Comparison of ENCODE assay signal across 8 mouse cellular contexts in genomic region chr7:139247881-139248614, GRCm38 (mm10). TPM values are rescaled to one million over a fixed set of nuclear protein-coding genes. Genes with fewer than 3 reads are reported as not detected.
DNase-seq lines count a peak whose midpoint lies in the region; ATAC-seq lines count a peak whose summit lies in the region.

TSS of gene Pwwp2b (plus strand) at chr7:139248482.

- no peaks in the 10 kb centered on the region for H3K36me3 ChIP-seq in forebrain, embryonic 11.5 days (ENCODE audit: control insufficient read depth, insufficient read depth, low read length)
- no peaks in the 10 kb centered on the region for H3K36me3 ChIP-seq in heart, embryonic 16.5 days (ENCODE audit: control insufficient read depth, insufficient read depth)
- H3K36me3 ChIP-seq in liver, embryonic 16.5 days (ENCODE audit: control insufficient read depth, insufficient read depth), result no peaks in the 10 kb centered on the region
- H3K36me3 ChIP-seq in neural tube, embryonic 12.5 days, result no peaks in the 10 kb centered on the region
- no peaks in the 10 kb centered on the region for H3K36me3 ChIP-seq in stomach, embryonic 16.5 days (ENCODE audit: control insufficient read depth, insufficient read depth, low read length)

- H3K27me3 ChIP-seq in forebrain, embryonic 11.5 days (ENCODE audit: control insufficient read depth, insufficient read depth, low read length), result peaks cover 31% of the 10 kb centered on the region
- H3K27me3 ChIP-seq in heart, embryonic 16.5 days (ENCODE audit: control insufficient read depth, insufficient read depth, low read length), result no peaks in the 10 kb centered on the region
- H3K27me3 ChIP-seq in liver, embryonic 16.5 days (ENCODE audit: control insufficient read depth, insufficient read depth, low read depth, low read length), result peaks cover 21% of the 10 kb centered on the region
- H3K27me3 ChIP-seq in neural tube, embryonic 12.5 days (replicated peaks), result peaks cover 41% of the 10 kb centered on the region
- H3K27me3 ChIP-seq in stomach, embryonic 16.5 days (ENCODE audit: control insufficient read depth, insufficient read depth, low read length), result no peaks in the 10 kb centered on the region

- H3K9me3 ChIP-seq in forebrain, embryonic 11.5 days (ENCODE audit: control insufficient read depth, low read length), result no peaks in the 10 kb centered on the region
- no peaks in the 10 kb centered on the region for H3K9me3 ChIP-seq in heart, embryonic 16.5 days (replicated peaks; ENCODE audit: control insufficient read depth, low read length)
- no peaks in the 10 kb centered on the region for H3K9me3 ChIP-seq in liver, embryonic 16.5 days (replicated peaks; ENCODE audit: control insufficient read depth, low read length)
- no peaks in the 10 kb centered on the region for H3K9me3 ChIP-seq in neural tube, embryonic 12.5 days
- no peaks in the 10 kb centered on the region for H3K9me3 ChIP-seq in stomach, embryonic 16.5 days (replicated peaks; ENCODE audit: control insufficient read depth, low read length)

- under 1% methylated on average over 70 of the region's 72 CpGs for WGBS in forebrain, embryonic 11.5 days
- WGBS in heart, embryonic 16.5 days, result under 1% methylated on average over 70 of the region's 72 CpGs
- under 1% methylated on average over 60 of the region's 72 CpGs for WGBS in liver, embryonic 16.5 days (ENCODE audit: insufficient replicate concordance)
- under 1% methylated on average over 70 of the region's 72 CpGs for WGBS in neural tube, embryonic 12.5 days
- under 1% methylated on average over 54 of the region's 72 CpGs for WGBS in stomach, embryonic 16.5 days

- peak; percentile 24 for DNase-seq in A20 (ENCODE audit: low read depth, low spot score)
- DNase-seq in adrenal gland, postnatal 4 days (ENCODE audit: low spot score in 2 of 2), result peak; percentile 48 to 54
- peak; percentile 85 for DNase-seq in forebrain, embryonic 11.5 days (ENCODE audit: low spot score)
- DNase-seq in kidney, postnatal 25 days, result peak; percentile 85 to 91

- no peak within 1 kb of the TSS for H3K27ac ChIP-seq in forebrain, embryonic 11.5 days (ENCODE audit: low read depth, low read length)
- peak within 1 kb of the TSS; percentile 88 for H3K27ac ChIP-seq in heart, embryonic 16.5 days (ENCODE audit: low read length)
- peak within 1 kb of the TSS; percentile 51 for H3K27ac ChIP-seq in liver, embryonic 16.5 days (ENCODE audit: low read length)
- H3K27ac ChIP-seq in neural tube, embryonic 12.5 days, result no peak within 1 kb of the TSS
- H3K27ac ChIP-seq in stomach, embryonic 16.5 days (ENCODE audit: low read length), result peak within 1 kb of the TSS; percentile 94

- peak within 1 kb of the TSS; percentile 96 for H3K4me2 ChIP-seq in forebrain, embryonic 11.5 days (ENCODE audit: low read depth, low read length, severe bottlenecking)
- peak within 1 kb of the TSS; percentile 91 for H3K4me2 ChIP-seq in heart, embryonic 16.5 days (ENCODE audit: low read depth, low read length)
- peak within 1 kb of the TSS; percentile 62 for H3K4me2 ChIP-seq in liver, embryonic 16.5 days (ENCODE audit: low read depth, low read length)
- peak within 1 kb of the TSS; percentile 95 for H3K4me2 ChIP-seq in neural tube, embryonic 12.5 days (replicated peaks)
- H3K4me2 ChIP-seq in stomach, embryonic 16.5 days (ENCODE audit: low read depth, low read length), result peak within 1 kb of the TSS; percentile 88

- peak within 1 kb of the TSS; percentile 65 for H3K4me3 ChIP-seq in forebrain, embryonic 11.5 days (ENCODE audit: low read depth, low read length)
- H3K4me3 ChIP-seq in heart, embryonic 16.5 days (ENCODE audit: low read length), result peak within 1 kb of the TSS; percentile 63
- H3K4me3 ChIP-seq in liver, embryonic 16.5 days (ENCODE audit: low read depth, low read length), result peak within 1 kb of the TSS; percentile 66
- peak within 1 kb of the TSS; percentile 58 for H3K4me3 ChIP-seq in neural tube, embryonic 12.5 days
- H3K4me3 ChIP-seq in stomach, embryonic 16.5 days (replicated peaks; ENCODE audit: low read length), result peak within 1 kb of the TSS; percentile 76

- H3K9ac ChIP-seq in forebrain, embryonic 11.5 days (ENCODE audit: low read length), result peak within 1 kb of the TSS; percentile 75
- H3K9ac ChIP-seq in heart, embryonic 16.5 days (ENCODE audit: low read length), result peak within 1 kb of the TSS; percentile 83
- H3K9ac ChIP-seq in liver, embryonic 16.5 days (ENCODE audit: low read depth, low read length), result peak within 1 kb of the TSS; percentile 64
- peak within 1 kb of the TSS; percentile 85 for H3K9ac ChIP-seq in neural tube, embryonic 12.5 days
- peak within 1 kb of the TSS; percentile 89 for H3K9ac ChIP-seq in stomach, embryonic 16.5 days (ENCODE audit: low read length)

- ATAC-seq in forebrain, embryonic 11.5 days (replicated peaks; ENCODE audit: low FRiP score), result peak; percentile 84
- ATAC-seq in heart, embryonic 16.5 days (replicated peaks; ENCODE audit: extremely low read depth, insufficient read depth, low FRiP score), result peak; percentile 86
- peak; percentile 82 for ATAC-seq in liver, embryonic 16.5 days (ENCODE audit: low read depth)
- peak; percentile 82 for ATAC-seq in neural tube, embryonic 12.5 days (ENCODE audit: low FRiP score, low read depth)
- peak; percentile 83 for ATAC-seq in stomach, embryonic 16.5 days (ENCODE audit: insufficient read depth, low FRiP score)

- peaks cover 6% of the 10 kb centered on the region; the same call in 1 of the 2 replicates for H3K4me1 ChIP-seq in forebrain, embryonic 11.5 days (replicated peaks; ENCODE audit: control insufficient read depth, insufficient read depth, low read length)
- H3K4me1 ChIP-seq in heart, embryonic 16.5 days (ENCODE audit: control insufficient read depth, insufficient read depth, low read length), result peaks cover 54% of the 10 kb centered on the region
- H3K4me1 ChIP-seq in liver, embryonic 16.5 days (ENCODE audit: control insufficient read depth, low read depth, low read length), result peaks cover 16% of the 10 kb centered on the region
- peaks cover 35% of the 10 kb centered on the region for H3K4me1 ChIP-seq in neural tube, embryonic 12.5 days
- peaks cover 64% of the 10 kb centered on the region for H3K4me1 ChIP-seq in stomach, embryonic 16.5 days (ENCODE audit: control insufficient read depth, insufficient read depth, low read length)

RNA-seq across cellular contexts. Expression of gene Pwwp2b, which starts in this region (rescaled TPM):
- 10 to 100 TPM; 18.2 to 21.0 TPM for total RNA-seq in adrenal gland, postnatal 4 days (2021)
- 3.6 and 4.2 TPM in 2 replicates for polyA plus RNA-seq in forebrain, embryonic 11.5 days (2014; fragmentation: Nextera tagmentation; extraction: Ambion mirVana)
- 7.0 and 8.1 TPM in 2 replicates for polyA plus RNA-seq in heart, embryonic 16.5 days (2015; fragmentation: Nextera tagmentation; extraction: Ambion mirVana)
- 1.1 and 1.3 TPM in 2 replicates for polyA plus RNA-seq in liver, embryonic 16.5 days (2015; fragmentation: Nextera tagmentation; extraction: Ambion mirVana)
- polyA plus RNA-seq in neural tube, embryonic 12.5 days (2016; fragmentation: Nextera tagmentation; extraction: Ambion mirVana), result 4.9 and 5.3 TPM in 2 replicates
- polyA plus RNA-seq in stomach, embryonic 16.5 days (2015; fragmentation: Nextera tagmentation; extraction: Ambion mirVana), result 16.3 and 19.8 TPM in 2 replicates

Comparison
In these comparisons a context has a peak if more than half of its experiments do, and no peak if none do; other contexts are left out.
1. DNase-seq: peak in every context shown above with its lines; median percentile 88 in kidney, postnatal 25 days; 85 in forebrain, embryonic 11.5 days; 51 in adrenal gland, postnatal 4 days; 24 in A20.
2. H3K27ac ChIP-seq: peak in heart, embryonic 16.5 days (single experiment), liver, embryonic 16.5 days (single experiment) and stomach, embryonic 16.5 days (single experiment); none in forebrain, embryonic 11.5 days (single experiment) and neural tube, embryonic 12.5 days (single experiment).
3. Peak in every context shown above with its lines, with median percentiles within 50 percentile points of each other: ATAC-seq, H3K4me2 ChIP-seq, H3K4me3 ChIP-seq and H3K9ac ChIP-seq.